Mouse (Mus musculus): ENCODE results near the gene Adora3. TPM values are rescaled to one million over a fixed set of nuclear protein-coding genes. Genes with fewer than 3 reads are reported as not detected.
"Not testable (repeated sequence)": the region's sequence is repeated elsewhere in the genome, so short reads cannot be mapped to it uniquely, and the experiment has no call there.

Gene Adora3
- polyA plus RNA-seq, 1 experiment from 2014 or later: 0.10 TPM

DNA sequence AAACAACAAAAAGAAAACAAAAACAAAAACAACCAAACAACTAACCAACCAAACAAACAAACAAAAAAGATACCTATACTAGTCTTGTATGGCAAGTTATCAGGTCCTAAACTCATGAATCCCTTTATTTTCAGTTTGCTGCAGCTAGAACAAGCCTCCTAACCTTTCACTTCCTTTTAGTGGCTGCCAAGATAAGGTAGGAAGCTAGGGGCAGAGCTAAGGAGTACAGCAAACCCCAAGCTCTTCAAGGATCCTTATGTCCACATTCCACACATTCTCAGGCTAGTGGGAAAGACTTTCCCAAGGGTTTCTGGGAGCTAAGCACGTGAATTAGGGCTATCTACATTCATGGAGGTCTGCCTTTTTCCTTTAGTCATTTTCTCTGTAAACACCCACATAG lies 44.6 kb downstream of the Adora3 start:
- no peak overlapping the region for H3K4me3 ChIP-seq (ENCODE audit: low read depth, low read length)
- no peak overlapping the region for H3K27ac ChIP-seq (ENCODE audit: low read depth, low read length)
- no peak overlapping the region for H3K4me2 ChIP-seq
- H3K36me3 ChIP-seq (ENCODE audit: control insufficient read depth, insufficient read depth, low read length): no peaks in the 10 kb centered on the region
- no peak; the same call in 1 of the 2 replicates for ATAC-seq (replicated peaks; ENCODE audit: insufficient number of reproducible peaks, low FRiP score, low TSS enrichment)
- no peaks in the 10 kb centered on the region for H3K27me3 ChIP-seq (ENCODE audit: control insufficient read depth, insufficient read depth, low read length)
- no peak overlapping the region for H3K9ac ChIP-seq (ENCODE audit: low read depth, low read length)
- peaks cover 23% of the 10 kb centered on the region for H3K4me1 ChIP-seq (ENCODE audit: control insufficient read depth, insufficient read depth, low read length)
- H3K9me3 ChIP-seq (replicated peaks; ENCODE audit: control insufficient read depth, low read length): no peaks in the 10 kb centered on the region
- 21% methylated on average over 1 of the region's 1 CpGs for WGBS (ENCODE audit: insufficient replicate concordance)

DNA sequence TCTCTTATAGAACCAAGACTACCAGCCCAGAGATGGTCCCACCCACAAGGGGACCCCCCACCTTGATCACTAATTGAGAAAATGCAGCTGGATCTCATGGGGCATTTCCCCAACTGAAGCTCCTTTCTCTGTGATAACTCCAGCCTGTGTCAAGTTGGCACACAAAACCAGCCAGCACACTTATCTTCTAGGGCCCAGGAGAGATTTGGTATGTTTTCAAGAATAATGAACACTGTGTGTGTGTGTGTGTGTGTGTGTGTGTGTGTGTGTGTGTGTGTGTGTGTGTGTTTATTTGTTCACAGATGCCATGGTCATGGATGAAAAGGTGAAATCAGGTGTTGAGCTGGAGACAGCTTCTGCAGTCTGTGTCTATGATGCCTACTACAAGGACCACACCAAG lies 45.8 kb downstream of the Adora3 start:
- not testable (repeated sequence) for H3K27ac ChIP-seq (ENCODE audit: low read depth, low read length); H3K27me3 ChIP-seq (ENCODE audit: control insufficient read depth, insufficient read depth, low read length); H3K36me3 ChIP-seq (ENCODE audit: control insufficient read depth, insufficient read depth, low read length); H3K4me3 ChIP-seq (ENCODE audit: low read depth, low read length); H3K4me2 ChIP-seq; H3K9ac ChIP-seq (ENCODE audit: low read depth, low read length); H3K9me3 ChIP-seq (replicated peaks; ENCODE audit: control insufficient read depth, low read length); ATAC-seq (replicated peaks; ENCODE audit: insufficient number of reproducible peaks, low FRiP score, low TSS enrichment)
- peaks cover 20% of the 10 kb centered on the region for H3K4me1 ChIP-seq (ENCODE audit: control insufficient read depth, insufficient read depth, low read length)

DNA sequence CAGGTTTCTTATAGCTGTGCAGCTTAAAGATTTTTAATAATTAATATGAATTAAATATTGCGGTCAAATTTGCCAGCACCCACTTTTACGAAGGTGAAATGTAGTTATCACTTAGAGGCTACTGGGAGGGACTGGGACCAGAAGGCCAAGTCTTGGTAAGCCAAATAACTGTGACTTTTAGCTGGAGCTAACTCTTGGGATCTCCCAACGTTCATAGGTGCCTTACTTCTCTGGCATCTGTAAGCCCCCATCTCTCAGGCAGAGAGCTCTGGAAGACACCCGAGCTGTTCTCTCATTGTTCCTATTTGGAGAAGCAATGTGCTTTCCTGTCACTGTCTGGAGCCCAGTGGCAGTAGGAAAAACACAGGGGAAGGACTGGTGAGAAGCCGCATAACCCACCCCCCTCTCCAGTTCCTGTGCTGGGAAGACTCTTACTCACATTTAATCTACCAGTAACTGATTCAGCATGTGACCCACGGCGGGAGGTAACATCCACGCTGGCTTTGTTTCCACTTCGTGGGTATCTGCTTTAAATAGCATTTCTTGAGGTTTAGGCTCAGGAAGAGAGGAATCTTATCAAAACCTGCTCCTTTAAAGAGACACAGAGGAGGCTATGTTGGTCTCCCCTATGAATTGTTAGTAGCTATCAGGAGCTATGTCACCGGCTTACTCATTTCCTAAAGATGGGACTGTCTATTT lies 47.1 kb downstream of the Adora3 start:
- Histone ChIP-seq H3K4me2 (no peak overlapping the region), H3K27me3 (ENCODE audit: control insufficient read depth, insufficient read depth, low read length) (no peaks in the 10 kb centered on the region), H3K27ac (ENCODE audit: low read depth, low read length) (peak overlapping the region; percentile 13; the same call in 1 of the 2 replicates), H3K36me3 (ENCODE audit: control insufficient read depth, insufficient read depth, low read length) (no peaks in the 10 kb centered on the region), H3K4me3 (ENCODE audit: low read depth, low read length) (no peak overlapping the region), H3K9me3 (replicated peaks; ENCODE audit: control insufficient read depth, low read length) (no peaks in the 10 kb centered on the region), H3K9ac (ENCODE audit: low read depth, low read length) (no peak overlapping the region), H3K4me1 (ENCODE audit: control insufficient read depth, insufficient read depth, low read length) (peaks cover 17% of the 10 kb centered on the region)
- 37% methylated on average over 10 of the region's 10 CpGs for WGBS (ENCODE audit: insufficient replicate concordance)
- no peak for ATAC-seq (replicated peaks; ENCODE audit: insufficient number of reproducible peaks, low FRiP score, low TSS enrichment)

DNA sequence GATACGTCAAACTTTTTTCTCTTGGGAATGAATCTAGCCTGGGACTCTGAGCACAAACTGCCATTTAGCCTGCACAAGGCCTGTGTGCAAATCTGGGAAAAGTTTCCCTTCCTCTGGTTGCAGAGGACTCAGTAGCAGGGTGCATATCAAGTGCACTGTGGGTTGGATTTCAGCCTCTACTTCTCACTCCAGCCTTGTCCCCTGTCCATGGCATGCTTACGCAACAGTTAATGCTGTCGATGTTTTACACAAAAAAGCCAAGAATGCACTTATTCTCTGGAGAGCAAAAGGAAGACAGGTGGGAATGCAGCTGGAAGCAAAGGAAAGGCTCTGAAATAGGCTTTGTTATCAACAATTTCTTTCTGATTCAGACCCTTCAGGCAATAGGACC lies 47.7 kb downstream of the Adora3 start:
- no peak for ATAC-seq (replicated peaks; ENCODE audit: insufficient number of reproducible peaks, low FRiP score, low TSS enrichment)
- Histone ChIP-seq H3K4me2 (no peak overlapping the region), H3K36me3 (ENCODE audit: control insufficient read depth, insufficient read depth, low read length) (no peaks in the 10 kb centered on the region), H3K4me1 (ENCODE audit: control insufficient read depth, insufficient read depth, low read length) (peaks cover 15% of the 10 kb centered on the region), H3K27ac (ENCODE audit: low read depth, low read length) (peak overlapping the region; percentile 13; the same call in 1 of the 2 replicates), H3K9ac (ENCODE audit: low read depth, low read length) (no peak overlapping the region), H3K4me3 (ENCODE audit: low read depth, low read length) (no peak overlapping the region), H3K27me3 (ENCODE audit: control insufficient read depth, insufficient read depth, low read length) (no peaks in the 10 kb centered on the region), H3K9me3 (replicated peaks; ENCODE audit: control insufficient read depth, low read length) (no peaks in the 10 kb centered on the region)
- 59% methylated on average over 3 of the region's 3 CpGs for WGBS (ENCODE audit: insufficient replicate concordance)

DNA sequence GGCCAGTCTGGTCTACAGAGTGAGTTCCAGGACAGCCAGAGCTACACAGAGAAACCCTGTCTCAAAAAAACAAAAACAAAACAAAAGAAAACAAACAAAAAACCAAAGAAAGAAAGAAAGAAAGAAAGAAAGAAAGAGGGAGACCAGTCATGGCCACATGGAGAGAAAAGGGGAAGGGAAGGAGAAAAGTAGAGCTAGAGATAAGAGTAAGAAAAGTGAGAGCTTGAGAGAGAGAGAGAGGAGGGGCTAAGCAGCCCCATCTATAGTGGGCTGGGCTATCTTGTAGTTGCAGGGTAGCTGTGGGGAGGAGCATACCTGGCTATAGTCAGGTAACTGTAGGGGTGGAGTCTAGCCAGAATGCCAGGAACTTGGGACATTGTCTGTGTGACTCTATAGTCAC lies 50.1 kb downstream of the Adora3 start:
- ATAC-seq (replicated peaks; ENCODE audit: insufficient number of reproducible peaks, low FRiP score, low TSS enrichment); H3K9me3 ChIP-seq (replicated peaks; ENCODE audit: control insufficient read depth, low read length): not testable (repeated sequence)

DNA sequence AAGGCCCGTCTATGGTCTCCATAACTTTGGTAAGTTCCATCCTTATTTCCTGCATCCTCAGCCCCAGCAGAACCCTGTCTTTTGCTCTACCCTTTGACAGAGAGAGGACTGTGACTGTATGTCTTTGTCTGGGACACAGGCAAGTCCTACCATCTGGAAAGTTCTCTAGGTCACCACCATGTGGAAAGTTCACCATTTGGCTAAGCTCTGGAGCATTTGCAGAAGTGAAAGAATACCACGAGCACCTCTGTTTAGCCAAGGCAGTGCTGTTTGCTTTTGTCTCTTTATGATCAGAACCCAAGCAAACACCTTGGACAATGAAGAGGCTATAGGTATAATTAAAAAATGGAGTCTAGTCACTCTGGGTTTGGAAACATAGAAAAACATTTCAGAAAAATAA lies 51.3 kb downstream of the Adora3 start:
- Histone ChIP-seq H3K4me3 (ENCODE audit: low read depth, low read length) (no peak overlapping the region), H3K27ac (ENCODE audit: low read depth, low read length) (no peak overlapping the region), H3K27me3 (ENCODE audit: control insufficient read depth, insufficient read depth, low read length) (no peaks in the 10 kb centered on the region), H3K9me3 (replicated peaks; ENCODE audit: control insufficient read depth, low read length) (no peaks in the 10 kb centered on the region), H3K9ac (ENCODE audit: low read depth, low read length) (no peak overlapping the region), H3K4me1 (ENCODE audit: control insufficient read depth, insufficient read depth, low read length) (no peaks in the 10 kb centered on the region; the same call in 1 of the 2 replicates), H3K36me3 (ENCODE audit: control insufficient read depth, insufficient read depth, low read length) (no peaks in the 10 kb centered on the region), H3K4me2 (no peak overlapping the region)
- ATAC-seq (replicated peaks; ENCODE audit: insufficient number of reproducible peaks, low FRiP score, low TSS enrichment): no peak
- WGBS (ENCODE audit: insufficient replicate concordance): 81% methylated on average over 2 of the region's 2 CpGs

More for the DNA sequence above, 50.1 kb downstream of the Adora3 start:
- H3K27me3 ChIP-seq (ENCODE audit: control insufficient read depth, insufficient read depth, low read length); H3K36me3 ChIP-seq (ENCODE audit: control insufficient read depth, insufficient read depth, low read length); H3K4me3 ChIP-seq (ENCODE audit: low read depth, low read length); H3K27ac ChIP-seq (ENCODE audit: low read depth, low read length); H3K4me2 ChIP-seq; H3K9ac ChIP-seq (ENCODE audit: low read depth, low read length); H3K4me1 ChIP-seq (ENCODE audit: control insufficient read depth, insufficient read depth, low read length): not testable (repeated sequence)

DNA sequence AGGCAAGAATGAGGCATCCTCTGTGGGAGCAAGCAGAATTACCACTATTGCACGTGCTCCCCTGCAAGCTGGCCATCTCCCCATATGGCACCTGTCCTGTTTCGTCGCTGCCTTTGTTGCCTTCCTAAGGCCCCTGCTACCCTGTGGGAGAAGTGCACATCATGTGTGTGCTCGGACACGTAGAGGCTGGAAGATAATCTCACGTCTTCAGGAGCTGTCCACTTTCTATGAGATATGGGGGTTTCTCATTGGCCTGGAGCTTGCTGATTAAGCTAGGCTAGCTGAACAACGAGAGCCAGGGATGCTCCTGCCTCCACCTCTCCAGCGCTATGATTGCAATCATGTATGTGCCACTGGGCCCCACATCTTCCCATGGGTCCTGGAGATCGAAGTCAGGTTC lies 54.0 kb downstream of the Adora3 start:
- Histone ChIP-seq H3K27me3 (ENCODE audit: control insufficient read depth, insufficient read depth, low read length) (no peaks in the 10 kb centered on the region), H3K4me2 (no peak overlapping the region)
- 66% methylated on average over 9 of the region's 9 CpGs for WGBS (ENCODE audit: insufficient replicate concordance)

DNA sequence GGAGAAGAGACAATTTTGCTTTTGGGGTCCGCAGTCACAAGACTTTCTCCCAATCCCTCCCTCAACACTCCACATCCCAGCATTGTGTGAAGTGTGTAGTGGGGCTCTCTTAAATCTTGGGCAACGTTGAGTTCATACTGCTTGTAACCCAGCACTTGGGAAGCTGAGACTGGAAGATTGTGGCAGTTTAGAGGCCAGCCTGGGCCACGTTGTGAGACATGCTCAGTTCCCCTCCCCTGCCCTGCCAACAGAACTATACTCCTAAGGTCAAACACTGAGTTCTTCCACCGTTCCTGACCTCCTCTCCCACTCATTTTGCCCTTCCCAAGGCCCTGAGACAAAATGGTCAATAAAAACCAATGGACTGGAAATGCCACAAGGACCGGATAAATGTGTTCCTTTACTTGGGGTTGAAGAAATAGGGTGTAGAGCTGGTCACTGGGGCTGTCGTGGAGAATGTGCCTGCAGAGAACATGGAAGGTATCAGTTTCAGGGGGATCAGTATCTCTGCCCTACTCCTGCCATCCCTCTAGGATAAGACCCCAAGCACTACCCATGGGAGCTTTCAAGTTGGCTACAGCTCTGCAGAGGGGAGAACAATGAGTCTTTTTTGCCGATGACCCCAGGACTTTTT lies 57.0 kb downstream of the Adora3 start:
- Histone ChIP-seq H3K4me2 (no peak overlapping the region), H3K27me3 (ENCODE audit: control insufficient read depth, insufficient read depth, low read length) (no peaks in the 10 kb centered on the region), H3K27ac (ENCODE audit: low read depth, low read length) (no peak overlapping the region), H3K4me1 (ENCODE audit: control insufficient read depth, insufficient read depth, low read length) (no peaks in the 10 kb centered on the region), H3K36me3 (ENCODE audit: control insufficient read depth, insufficient read depth, low read length) (no peaks in the 10 kb centered on the region), H3K9me3 (replicated peaks; ENCODE audit: control insufficient read depth, low read length) (no peaks in the 10 kb centered on the region), H3K9ac (ENCODE audit: low read depth, low read length) (no peak overlapping the region), H3K4me3 (ENCODE audit: low read depth, low read length) (no peak overlapping the region)
- 82% methylated on average over 7 of the region's 7 CpGs for WGBS (ENCODE audit: insufficient replicate concordance)
- ATAC-seq (replicated peaks; ENCODE audit: insufficient number of reproducible peaks, low FRiP score, low TSS enrichment): no peak

More for the DNA sequence above, 54.0 kb downstream of the Adora3 start:
- no peak overlapping the region for H3K9ac ChIP-seq (ENCODE audit: low read depth, low read length)
- H3K4me1 ChIP-seq (ENCODE audit: control insufficient read depth, insufficient read depth, low read length): no peaks in the 10 kb centered on the region
- ATAC-seq (replicated peaks; ENCODE audit: insufficient number of reproducible peaks, low FRiP score, low TSS enrichment): no peak
- H3K27ac ChIP-seq (ENCODE audit: low read depth, low read length): no peak overlapping the region
- H3K36me3 ChIP-seq (ENCODE audit: control insufficient read depth, insufficient read depth, low read length): no peaks in the 10 kb centered on the region
- no peaks in the 10 kb centered on the region for H3K9me3 ChIP-seq (replicated peaks; ENCODE audit: control insufficient read depth, low read length)
- no peak overlapping the region for H3K4me3 ChIP-seq (ENCODE audit: low read depth, low read length)

DNA sequence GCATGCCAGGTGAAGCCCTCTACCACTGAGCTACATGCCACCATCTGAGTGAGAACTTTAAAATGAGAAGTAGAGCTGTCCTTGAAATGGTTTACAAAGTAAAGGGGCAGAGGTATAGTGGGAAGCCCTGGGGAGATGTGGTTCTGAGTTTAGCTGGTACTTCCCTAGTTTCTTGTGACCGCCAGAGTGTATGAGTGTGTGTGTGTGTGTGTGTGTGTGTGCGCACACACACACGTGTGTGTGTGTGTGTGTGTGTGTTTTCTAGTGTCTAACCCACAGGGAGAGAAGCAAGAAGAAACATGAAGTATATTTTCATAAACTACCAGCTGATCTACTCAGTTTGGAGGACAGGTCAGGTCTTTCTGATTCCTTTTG lies 57.5 kb downstream of the Adora3 start:
- H3K4me3 ChIP-seq (ENCODE audit: low read depth, low read length): no peak overlapping the region
- no peak overlapping the region for H3K27ac ChIP-seq (ENCODE audit: low read depth, low read length)
- no peaks in the 10 kb centered on the region for H3K36me3 ChIP-seq (ENCODE audit: control insufficient read depth, insufficient read depth, low read length)
- no peak overlapping the region for H3K4me2 ChIP-seq
- H3K4me1 ChIP-seq (ENCODE audit: control insufficient read depth, insufficient read depth, low read length): no peaks in the 10 kb centered on the region
- no peaks in the 10 kb centered on the region for H3K9me3 ChIP-seq (replicated peaks; ENCODE audit: control insufficient read depth, low read length)
- no peaks in the 10 kb centered on the region for H3K27me3 ChIP-seq (ENCODE audit: control insufficient read depth, insufficient read depth, low read length)
- H3K9ac ChIP-seq (ENCODE audit: low read depth, low read length): no peak overlapping the region
- WGBS (ENCODE audit: insufficient replicate concordance): 89% methylated on average over 3 of the region's 3 CpGs
- no peak for ATAC-seq (replicated peaks; ENCODE audit: insufficient number of reproducible peaks, low FRiP score, low TSS enrichment)

Data from heart, embryonic 11.5 days (tissue).